12 mouse cellular contexts compared by ENCODE assay signal in the genomic region with DNA sequence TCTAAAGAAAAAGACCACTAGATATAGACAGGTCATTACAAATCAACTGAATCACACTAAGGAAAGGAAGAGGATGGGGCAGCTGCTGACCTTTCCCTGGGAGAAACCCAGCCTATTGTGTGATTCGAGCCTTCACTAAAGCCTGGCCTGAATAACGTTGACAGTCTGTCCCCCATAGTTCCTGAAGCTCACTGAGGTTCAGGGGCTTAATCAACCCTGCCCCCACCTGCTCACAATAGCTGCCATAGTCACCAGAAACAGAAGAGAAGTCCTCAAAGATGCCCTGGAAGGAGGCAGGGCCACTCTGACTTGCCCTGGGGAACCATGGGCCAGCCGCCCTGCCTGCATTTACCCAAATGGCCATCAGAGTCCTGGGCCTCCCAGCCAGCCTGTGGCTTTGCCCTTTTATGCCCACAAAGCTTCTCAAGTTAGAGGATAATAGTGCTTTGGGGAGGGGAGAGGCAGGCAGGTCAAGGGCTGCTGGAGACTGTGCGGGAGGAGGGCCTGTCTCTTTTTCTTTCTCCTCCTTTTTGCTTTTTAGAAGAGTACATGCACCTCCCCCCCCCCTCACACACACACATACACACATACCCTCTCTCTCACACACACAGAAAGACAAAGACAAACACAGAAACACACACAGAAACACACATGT.
DNase-seq lines count a peak whose midpoint lies in the region; ATAC-seq lines count a peak whose summit lies in the region.
"Had no signal": no experiment of that assay in that cellular context is flagged by ENCODE, and none has a peak within 500 bp of the region (broad histone marks: within the 10 kb centered on the region; RNA-seq: fewer than 3 reads in every experiment).

No protein-coding gene starts in this region.

- no peaks in the 10 kb centered on the region for H3K36me3 ChIP-seq in kidney, embryonic 15.5 days
- no peaks in the 10 kb centered on the region for H3K36me3 ChIP-seq in hindbrain, embryonic 13.5 days
- H3K36me3 ChIP-seq in neural tube, embryonic 15.5 days: no peaks in the 10 kb centered on the region

- 29% methylated on average over 4 of the region's 4 CpGs for WGBS in kidney, embryonic 15.5 days
- 8% methylated on average over 4 of the region's 4 CpGs for WGBS in hindbrain, embryonic 13.5 days
- 18% methylated on average over 4 of the region's 4 CpGs for WGBS in neural tube, embryonic 15.5 days

- no peak overlapping the region for H3K4me2 ChIP-seq in kidney, embryonic 15.5 days
- no peak overlapping the region for H3K4me2 ChIP-seq in hindbrain, embryonic 13.5 days
- no peak overlapping the region for H3K4me2 ChIP-seq in neural tube, embryonic 15.5 days

- no peak overlapping the region for H3K9ac ChIP-seq in kidney, embryonic 15.5 days
- no peak overlapping the region for H3K9ac ChIP-seq in hindbrain, embryonic 13.5 days
- no peak overlapping the region for H3K9ac ChIP-seq in neural tube, embryonic 15.5 days (replicated peaks)

- intact Hi-C loops in heart, postnatal 10 days (cut with DNase I): no loop called here

- peaks cover 13% of the 10 kb centered on the region; the same call in 1 of the 2 replicates for H3K4me1 ChIP-seq in kidney, embryonic 15.5 days
- H3K4me1 ChIP-seq in hindbrain, embryonic 13.5 days (replicated peaks): peaks cover 17% of the 10 kb centered on the region
- peaks cover 12% of the 10 kb centered on the region; the same call in 1 of the 2 replicates for H3K4me1 ChIP-seq in neural tube, embryonic 15.5 days

- no peaks in the 10 kb centered on the region for H3K9me3 ChIP-seq in kidney, embryonic 15.5 days (replicated peaks)
- no peaks in the 10 kb centered on the region for H3K9me3 ChIP-seq in hindbrain, embryonic 13.5 days
- H3K9me3 ChIP-seq in neural tube, embryonic 15.5 days (replicated peaks): no peaks in the 10 kb centered on the region

- H3K27me3 ChIP-seq in kidney, embryonic 15.5 days: no peaks in the 10 kb centered on the region
- H3K27me3 ChIP-seq in hindbrain, embryonic 13.5 days: no peaks in the 10 kb centered on the region
- H3K27me3 ChIP-seq in neural tube, embryonic 15.5 days (replicated peaks): no peaks in the 10 kb centered on the region

- no peak overlapping the region for H3K4me3 ChIP-seq in kidney, embryonic 15.5 days (replicated peaks)
- H3K4me3 ChIP-seq in hindbrain, embryonic 13.5 days: no peak overlapping the region
- H3K4me3 ChIP-seq in neural tube, embryonic 15.5 days (replicated peaks): no peak overlapping the region

- no peak overlapping the region for H3K27ac ChIP-seq in kidney, embryonic 15.5 days
- no peak overlapping the region for H3K27ac ChIP-seq in hindbrain, embryonic 13.5 days
- H3K27ac ChIP-seq in neural tube, embryonic 15.5 days (replicated peaks): 0 out of 2 replicates have a peak overlapping the region, but pooled peaks have one; percentile 11

- DNase-seq in kidney, postnatal 4 days: no peak
- DNase-seq in embryo, embryonic 11 days: peak; percentile 59
- DNase-seq in urinary bladder, adult 2 months (ENCODE audit: low spot score): no peak
- DNase-seq in heart, postnatal 10 days: no peak
- DNase-seq: adrenal gland, adult 2 months; cerebellum, adult 18-20 months; kidney, adult 9 months; lung, postnatal 14 days; right cerebral cortex, postnatal 14 days had no signal

- 0 out of 2 replicates have a peak, but pooled peaks have one; percentile 55 for ATAC-seq in kidney, embryonic 15.5 days (replicated peaks; ENCODE audit: low FRiP score)
- ATAC-seq in hindbrain, embryonic 13.5 days (ENCODE audit: low FRiP score): peak; percentile 24; the same call in 1 of the 2 replicates
- ATAC-seq in neural tube, embryonic 15.5 days (ENCODE audit: low FRiP score): no peak
